Mouse (Mus musculus): ENCODE results near the gene Ints1.
"Not testable (repeated sequence)": the region's sequence is repeated elsewhere in the genome, so short reads cannot be mapped to it uniquely, and the experiment has no call there.

The Ints1 gene

DNA sequence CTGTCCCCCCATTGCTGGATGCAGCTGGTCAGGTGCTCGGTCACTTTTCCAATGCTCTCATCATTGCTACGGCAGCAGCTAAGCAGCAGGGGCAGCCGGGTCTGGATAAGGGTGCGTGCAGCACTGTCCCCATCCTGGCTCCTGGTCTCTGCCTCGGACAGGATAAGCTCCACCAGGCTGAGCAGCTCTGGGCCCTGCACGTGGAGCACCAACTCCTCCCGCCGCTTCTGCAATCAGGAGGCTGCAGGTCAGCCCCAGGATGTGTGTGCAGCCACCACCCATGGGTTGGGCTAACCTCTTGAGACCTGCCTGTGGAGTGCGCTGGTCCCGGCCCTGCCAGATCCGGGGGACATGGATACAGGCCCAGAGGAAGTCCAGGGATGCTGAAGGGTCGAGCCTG, 19.3 kb downstream of the Ints1 start:
- DNase-seq (ENCODE audit: low read depth, low spot score): no peak

DNA sequence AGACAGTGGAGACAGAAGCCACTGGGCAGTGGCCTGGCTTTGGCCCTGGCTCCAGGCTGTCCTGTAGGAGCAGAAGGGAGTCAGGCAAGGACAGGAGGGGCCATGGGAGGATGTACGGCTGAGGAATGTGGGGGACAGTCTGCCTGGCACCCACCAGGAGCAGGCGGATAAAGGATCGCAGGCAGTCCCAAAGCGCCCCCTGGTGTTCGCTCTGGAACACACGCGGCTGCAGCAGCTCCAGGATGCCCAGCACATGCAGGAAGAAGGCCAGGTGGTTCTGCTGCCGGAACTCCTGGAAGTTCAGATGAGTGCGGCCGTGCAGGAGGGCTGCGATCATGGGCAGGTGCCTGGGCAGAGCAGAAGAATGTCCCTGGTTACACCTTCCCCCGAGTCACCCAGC, 20.7 kb downstream of the Ints1 start:
- no peak for DNase-seq (ENCODE audit: low read depth, low spot score)

DNA sequence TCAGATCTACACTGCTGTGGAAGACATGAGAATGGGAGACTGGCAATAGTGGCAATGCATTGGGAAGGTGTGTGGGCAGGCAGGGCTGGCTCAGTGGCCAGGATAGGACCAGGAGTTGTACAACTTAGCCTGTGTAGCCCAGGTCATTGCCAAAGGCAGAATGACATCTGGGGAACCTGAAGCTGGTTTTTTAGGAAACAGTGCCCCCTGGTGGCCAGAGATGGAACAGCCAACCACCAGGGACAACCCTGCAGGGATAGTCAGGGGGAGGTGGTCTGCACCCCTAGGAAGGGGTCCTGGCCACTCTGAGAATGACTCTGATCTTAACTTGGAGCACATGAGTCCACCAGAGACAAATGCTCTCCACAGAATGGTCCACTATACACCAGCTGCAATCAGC, 24.9 kb downstream of the Ints1 start:
- DNase-seq (ENCODE audit: low read depth, low spot score): peak; percentile 45

DNA sequence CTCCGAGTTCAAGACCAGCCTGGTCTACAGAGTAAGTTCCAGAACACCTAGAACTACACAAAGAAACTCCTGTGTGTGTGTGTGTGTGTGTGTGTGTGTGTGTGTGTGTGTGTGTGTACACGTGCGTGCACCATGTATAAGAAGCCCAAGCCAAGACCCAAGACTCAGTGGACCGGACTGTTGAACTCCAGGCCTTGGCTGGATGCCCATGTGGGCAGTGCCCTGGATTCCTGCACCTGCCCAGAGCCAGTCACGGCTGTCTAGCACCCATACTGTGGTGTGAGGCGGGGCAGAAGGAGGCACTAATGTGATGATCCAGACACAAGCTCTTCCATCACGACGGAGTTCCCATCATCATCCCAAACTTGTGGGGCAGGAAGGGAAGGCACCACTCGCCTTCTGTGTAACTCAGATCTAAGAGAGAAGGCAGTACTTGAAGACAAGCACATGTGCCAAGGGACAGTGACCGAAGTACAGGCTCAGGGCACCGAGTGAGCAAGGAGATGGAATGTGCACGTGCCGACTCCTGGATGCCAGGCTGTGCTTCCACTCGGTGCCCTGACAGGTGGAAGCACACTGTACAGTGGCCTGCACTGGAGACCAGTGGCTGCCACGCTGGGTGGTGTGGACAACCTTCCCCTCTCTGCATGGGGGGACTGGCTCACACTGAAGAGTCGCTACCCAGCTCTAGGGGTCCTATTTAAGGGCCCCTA, 25.9 kb downstream of the Ints1 start:
- DNase-seq (ENCODE audit: low read depth, low spot score): no peak

DNA sequence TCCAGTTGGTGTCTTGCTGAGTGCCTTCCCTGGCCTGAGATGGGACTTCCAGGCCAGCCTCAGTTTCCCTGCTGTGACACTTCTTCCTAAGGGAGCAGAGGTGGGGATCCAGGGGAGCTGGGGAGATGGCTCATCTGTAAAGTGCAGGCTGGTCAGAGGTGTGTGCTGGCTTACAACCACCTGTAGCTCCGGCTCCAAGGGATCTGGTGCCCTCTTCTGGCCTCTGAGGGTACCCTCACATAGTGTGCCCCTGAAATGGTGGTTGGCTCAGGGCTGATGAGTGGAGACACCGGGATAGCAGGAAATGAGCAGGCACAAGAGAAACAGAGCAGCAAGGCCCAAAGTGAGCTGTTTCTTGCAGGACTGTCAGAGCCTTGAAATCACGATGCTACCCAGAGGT, 29.7 kb downstream of the Ints1 start:
- no peak for DNase-seq (ENCODE audit: low read depth, low spot score)

DNA sequence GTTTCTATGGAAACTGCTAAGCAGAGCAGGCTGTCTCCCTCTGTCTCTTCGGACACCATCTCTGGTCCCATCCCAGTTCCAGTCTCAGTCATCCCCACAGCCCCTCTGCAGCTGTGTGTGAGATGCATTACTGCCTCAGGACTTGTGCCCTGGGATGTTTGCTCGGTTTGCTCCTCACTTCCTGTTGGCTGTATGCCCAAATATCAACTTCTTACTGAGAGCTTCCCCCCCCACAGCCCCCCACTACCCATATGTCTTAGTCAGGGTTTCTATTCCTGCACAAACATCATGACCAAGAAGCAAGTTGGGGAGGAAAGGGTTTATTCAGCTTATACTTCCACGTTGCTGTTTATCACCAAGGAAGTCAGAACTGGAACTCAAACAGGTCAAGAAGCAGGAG, 32.8 kb downstream of the Ints1 start:
- not testable (repeated sequence) for DNase-seq (ENCODE audit: low read depth, low spot score)

DNA sequence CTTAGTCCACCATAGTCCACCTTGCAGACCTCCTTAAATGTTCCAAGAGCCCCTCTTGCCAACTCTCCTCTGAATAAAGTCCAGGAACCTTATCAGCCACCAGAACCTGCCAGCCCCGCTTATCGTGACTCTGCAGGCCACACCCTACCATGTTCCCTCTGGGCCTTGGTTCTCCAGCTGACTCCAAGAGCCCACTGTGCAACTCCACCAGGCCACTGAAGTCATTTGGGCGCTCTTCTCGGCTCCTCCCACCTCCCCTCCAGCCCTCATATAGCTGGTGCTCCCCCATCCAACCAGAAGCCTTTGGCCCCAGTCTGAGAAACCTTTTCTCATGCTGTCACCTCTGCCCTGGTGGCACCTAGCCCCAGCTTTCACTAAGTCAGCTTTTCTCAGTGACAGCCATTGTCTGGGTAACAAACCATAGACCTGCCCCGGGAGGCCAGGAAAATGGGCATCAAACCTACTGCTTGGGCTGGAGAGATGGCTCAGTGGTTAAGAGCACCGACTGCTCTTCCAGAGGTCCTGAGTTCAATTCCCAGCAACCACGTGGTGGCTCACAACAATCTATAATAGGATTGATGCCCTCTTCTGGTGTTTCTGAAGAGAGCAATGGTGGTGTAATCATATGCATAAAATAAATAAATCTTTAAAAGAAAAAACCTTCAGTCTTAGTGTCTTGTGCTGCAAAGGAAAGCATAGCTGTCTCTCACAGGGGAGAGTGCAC, 36.7 kb downstream of the Ints1 start:
- DNase-seq (ENCODE audit: low read depth, low spot score): no peak

DNA sequence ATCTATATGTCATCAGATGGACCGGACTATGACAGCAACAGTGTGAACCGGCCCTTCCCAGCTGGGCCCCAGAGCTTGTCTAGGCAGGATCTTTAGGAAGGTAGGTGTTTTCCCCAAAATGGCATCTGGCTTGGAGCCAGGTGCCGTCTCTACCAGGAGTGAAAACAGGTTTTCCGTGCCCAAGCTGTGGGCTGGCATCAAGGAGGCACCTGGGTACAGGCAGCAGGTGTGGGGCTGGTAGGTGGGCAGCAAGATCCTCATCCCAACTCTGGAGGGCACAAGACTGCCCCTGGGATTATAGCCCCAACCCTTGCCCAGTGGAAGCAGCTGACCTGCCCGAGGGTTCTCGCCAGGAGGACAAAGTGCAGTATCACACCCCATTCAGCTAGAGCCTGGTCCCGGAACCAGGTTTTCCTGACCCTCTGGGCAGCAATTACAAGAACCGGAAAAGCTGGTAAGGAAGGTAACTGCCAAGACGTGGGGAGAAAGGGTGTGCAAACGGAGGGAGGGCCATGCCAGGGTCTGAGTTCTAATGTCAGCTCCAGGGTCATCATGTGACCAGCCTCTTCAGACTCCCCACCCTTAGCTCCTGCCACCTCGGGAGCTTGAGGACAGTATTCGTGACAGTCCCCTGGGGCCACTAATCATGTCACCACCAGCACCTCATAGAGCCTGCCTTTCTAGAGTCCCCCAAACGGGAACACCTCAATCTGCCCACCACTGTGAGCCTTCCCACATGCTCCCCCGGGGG, 37.5 kb downstream of the Ints1 start:
- no peak for DNase-seq (ENCODE audit: low read depth, low spot score)

DNA sequence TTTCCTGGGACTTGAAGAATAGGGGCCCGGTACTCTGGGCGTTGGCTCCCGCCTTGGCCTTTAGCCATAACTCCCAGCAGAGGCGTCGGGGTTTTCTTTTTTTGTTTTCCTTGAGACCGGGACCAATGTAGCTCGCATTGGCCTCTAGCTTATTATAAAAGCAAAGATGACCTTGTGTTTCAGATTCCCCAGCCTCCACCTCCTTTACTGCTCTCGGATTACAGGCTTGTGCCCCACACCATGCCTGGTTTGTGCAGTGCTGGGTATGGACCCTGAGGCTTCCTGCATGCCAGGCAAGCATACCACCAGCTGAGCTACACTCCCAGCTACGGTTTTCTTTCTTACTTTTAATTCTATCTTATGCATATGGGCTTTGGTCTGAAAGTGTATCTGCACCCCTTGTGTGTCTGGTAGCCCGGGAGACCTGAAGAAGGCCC, 39.0 kb downstream of the Ints1 start:
- no peak for DNase-seq (ENCODE audit: low read depth, low spot score)

DNA sequence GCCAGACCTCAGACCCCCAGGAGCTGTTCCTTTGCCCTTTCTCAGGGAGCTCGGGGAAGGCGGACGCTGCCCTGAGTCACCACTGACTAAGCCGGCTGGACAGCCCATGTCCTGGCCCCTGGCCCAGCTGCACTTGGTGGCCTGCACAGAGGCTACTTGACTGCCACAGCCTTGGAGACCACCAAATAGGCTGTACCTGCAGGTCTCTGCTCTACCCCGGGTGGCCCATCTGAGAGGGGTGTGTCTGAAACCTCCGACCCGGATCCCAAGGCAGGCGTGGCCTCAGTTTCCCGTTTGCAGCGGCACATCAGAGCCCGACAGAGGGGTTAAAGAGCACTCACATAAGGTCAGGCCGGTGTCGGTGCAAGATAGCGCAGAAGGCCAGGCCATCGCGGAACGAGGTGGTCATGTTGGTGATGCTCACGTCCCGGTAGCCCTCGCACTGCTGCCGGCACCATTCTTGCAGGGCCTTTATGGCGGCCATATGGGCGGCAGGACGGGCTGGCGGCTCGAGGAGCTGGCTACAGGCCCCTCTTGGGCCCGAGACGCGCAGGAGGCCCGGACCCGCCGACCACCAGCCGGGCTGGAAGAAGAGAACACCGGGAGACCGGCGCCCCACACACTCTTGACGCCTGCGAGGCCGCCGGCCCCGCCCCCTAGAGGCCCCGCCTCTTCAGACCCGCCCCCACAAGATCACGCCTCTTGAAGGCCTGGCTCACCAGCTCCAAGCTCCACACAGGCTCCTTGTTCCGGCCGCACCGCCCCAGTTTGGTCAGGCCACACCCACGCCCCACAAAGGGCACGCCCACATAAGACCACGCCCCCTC, 39.6 kb downstream of the Ints1 start, which contains the start of gene Micall2:
Gene Micall2, minus strand, starts transcription at position 660 of the 827 bp plus-strand sequence.
- peak; percentile 95 for DNase-seq (ENCODE audit: low read depth, low spot score)

DNA sequence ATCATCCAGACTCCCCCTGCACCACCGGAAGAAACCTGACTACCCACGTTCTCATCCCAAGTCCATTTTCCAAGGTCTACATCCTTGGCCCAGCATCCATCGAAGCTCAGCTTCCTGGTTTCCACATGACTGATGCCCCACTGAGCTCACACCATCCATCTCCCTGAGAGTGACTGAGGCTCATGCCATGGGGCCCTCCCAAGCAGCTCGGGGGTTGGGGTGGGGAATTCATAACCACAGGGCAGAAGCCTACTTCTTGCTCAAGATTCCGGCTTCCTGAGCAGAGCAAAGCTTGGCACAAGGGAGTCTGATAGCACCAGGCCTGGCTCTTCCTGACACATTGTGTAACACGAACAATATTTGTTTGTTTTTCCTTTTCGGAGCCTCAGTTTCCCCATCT, 40.7 kb downstream of the Ints1 start:
- DNase-seq (ENCODE audit: low read depth, low spot score): no peak

DNA sequence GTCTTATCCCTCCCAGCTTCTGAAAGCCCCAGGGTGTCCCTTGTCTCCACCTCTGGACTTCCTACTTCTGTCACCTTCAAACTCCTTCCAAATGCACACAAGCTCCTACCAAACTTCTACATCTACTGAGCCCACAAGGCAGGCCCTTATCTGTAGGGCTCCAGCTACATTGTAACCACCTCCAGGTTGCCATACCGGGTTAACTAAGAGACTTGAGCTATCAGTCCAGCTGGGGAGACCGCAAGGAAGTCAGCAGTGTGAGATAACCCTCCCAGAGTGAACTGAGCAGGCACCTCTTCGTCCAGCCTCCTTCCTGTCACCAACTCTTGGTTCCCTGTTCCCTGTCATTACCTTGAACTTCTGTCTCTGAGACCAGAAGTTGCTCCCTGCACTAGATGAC, 41.5 kb downstream of the Ints1 start:
- no peak for DNase-seq (ENCODE audit: low read depth, low spot score)

DNA sequence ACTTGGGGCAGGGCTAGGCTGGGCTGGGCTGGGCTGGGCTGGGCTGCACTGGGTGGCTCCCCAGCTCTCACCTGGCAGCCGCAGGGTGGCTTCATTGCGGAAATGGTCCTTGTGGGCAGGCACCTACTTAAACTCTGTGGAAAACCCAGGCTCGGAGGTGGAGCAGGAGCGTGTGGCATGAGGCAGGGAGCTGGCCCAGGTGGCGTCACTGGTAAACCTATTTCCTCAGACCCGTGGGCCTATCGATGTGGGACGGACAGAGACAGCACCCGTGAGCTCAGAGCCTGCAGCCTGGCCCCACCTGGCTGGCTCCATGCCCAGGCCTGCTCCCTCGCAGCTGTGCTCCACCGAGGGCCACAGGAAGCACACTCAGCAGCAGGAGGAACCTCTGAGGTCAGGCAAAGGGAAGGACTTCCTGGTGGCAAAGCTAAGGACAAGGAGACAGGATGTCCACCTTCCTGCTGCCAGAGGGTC, 42.8 kb downstream of the Ints1 start:
- no peak for DNase-seq (ENCODE audit: low read depth, low spot score)

DNA sequence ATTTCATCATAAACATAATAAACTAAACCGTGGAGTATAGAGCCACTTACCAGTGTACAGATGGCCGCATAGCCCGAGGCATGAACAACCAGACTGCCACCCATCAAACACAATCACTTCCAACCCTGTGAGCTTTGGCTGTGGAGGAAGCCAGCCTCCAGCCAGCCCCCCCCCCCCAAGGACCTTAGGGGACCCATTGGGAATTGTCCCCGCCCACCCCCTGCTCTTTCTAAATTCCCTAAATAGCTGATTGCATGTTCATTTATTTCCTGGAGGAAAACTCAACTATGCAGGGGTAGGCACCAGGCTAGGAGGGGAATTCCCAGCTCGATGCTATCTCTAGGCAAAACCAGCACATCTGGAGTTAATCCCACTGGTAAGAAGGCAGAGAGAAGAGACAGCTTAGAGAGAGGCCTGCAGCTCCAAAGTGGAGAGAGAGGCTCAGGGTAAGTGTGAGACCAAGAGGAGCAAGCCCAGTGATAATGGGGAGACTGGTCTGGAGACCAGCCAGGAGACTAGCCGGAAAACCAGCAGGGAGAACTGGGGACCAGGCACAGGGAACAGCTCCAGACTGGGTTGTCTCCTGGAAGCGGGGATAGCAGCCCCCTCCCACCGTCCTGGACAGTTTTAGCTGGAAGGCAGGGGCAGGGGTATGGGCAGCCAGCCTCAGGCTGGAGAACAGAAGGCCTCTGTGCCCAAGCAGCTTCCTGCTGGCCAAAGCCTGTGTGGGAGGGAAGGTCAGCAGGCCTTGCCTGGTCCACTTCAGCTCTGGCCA, 44.6 kb downstream of the Ints1 start:
- no peak for DNase-seq (ENCODE audit: low read depth, low spot score)

DNA sequence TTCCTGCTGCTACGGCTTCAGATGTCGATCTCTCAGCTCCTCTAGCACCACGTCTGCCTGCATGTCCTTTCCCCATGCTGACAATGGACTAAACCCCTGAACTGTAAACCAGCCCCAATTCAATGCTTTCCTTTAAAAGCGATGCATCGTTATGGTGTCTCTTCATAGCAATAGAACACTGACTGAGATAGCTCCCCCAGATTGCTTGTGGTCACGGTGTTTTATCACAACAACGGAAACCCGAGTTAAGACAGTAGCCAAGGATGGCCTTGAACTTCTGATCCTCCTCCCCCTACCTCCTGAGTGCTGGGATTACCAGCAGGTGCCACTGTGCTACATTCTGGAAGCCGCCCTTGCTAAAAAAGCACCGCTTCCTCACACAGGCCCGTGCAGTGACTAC, 48.2 kb downstream of the Ints1 start:
- no peak for DNase-seq (ENCODE audit: low read depth, low spot score)

DNA sequence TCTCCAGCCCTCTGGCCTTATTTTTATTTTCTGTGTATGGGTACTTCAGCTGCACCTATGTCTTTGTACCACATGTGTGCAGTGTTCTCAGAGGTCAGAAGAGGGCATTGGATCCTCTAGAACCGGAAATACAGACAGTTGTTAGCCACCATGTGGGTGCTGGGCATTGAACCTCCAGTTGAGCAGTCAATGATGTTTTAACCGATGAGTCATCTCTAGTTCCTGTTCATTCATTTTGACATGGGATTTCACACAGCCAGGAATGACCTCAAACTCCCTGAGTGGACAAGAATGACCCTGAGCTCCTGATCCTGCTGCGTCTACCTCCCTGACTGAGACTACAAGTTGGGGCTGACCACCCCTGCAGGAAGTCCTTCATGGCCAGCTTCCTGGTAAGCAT, 49.3 kb downstream of the Ints1 start:
- DNase-seq (ENCODE audit: low read depth, low spot score): no peak

DNA sequence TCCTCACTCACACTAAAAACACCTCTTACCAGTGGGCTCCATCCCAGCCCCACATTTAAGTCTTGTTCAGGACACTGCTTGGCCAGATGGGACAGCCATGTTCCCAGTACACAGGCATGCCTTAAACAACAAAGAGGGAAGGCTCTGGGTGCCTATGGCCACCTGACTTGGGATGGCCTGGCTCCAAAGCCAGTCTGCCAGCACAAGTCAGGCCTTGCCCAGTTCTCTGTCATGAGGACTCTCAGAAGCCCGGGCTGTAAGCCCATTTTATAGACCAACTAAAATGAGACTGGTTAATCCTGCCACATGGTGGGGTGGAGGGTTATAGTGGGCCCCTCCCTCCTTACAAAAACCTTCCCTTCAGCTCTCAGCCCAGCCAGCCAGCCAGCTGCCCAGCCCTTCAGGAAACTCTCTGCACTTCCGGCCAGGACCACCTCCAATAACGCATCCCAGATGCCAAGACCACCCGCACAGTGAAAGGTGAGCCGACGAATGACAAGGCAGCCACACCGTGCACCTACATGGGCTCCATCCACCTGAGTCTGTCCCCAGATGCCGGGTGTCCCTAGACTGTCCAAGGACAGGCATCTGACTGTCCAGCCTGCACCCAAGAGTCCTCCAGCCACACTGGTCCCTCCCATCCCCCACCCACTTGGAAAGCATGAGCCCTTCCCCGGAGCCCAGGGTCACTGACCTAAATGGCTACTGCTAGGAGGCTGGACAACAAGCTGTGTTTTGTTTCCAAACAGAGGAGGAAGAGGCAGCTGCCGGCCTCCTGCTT, 50.9 kb downstream of the Ints1 start:
- no peak for DNase-seq (ENCODE audit: low read depth, low spot score)

DNA sequence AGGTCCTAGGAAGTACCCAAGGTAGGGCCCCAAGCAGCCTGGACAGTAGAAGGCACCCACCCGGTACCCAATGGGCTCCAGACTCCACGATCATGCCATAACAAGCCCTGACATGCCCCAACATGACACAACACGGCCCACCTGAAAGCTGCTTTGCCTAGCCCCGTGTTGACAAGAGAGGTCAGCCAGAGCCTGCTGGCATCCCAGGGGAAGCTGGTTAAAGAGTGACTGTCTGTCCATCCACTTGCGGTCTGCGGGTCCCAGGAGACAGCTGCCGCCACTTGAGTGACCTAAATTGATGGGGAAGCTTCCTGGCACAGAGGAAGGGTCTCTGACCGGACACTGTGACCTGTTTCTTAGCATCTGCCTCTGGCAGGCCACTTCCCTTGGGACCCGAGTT, 52.4 kb downstream of the Ints1 start:
- DNase-seq (ENCODE audit: low read depth, low spot score): no peak

DNA sequence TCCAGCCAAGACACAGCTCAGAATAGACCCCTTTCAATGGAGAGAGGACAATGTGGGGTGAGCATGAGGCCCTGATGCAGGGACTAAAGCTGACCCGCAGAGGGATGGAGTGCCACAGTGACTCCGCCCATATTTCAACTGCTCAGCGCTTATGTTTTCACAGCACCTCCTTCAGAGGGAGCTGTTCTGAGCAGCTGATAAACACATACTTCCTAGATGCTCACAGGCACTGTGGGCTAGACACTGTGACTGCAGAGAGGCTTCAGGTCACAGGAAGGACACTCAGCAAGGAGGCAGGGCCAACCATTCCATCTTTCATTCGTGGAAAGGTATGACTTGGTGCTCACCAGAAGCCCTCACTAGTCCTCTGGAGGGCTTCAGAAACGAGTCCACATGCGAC, 52.8 kb downstream of the Ints1 start:
- no peak for DNase-seq (ENCODE audit: low read depth, low spot score)

DNA sequence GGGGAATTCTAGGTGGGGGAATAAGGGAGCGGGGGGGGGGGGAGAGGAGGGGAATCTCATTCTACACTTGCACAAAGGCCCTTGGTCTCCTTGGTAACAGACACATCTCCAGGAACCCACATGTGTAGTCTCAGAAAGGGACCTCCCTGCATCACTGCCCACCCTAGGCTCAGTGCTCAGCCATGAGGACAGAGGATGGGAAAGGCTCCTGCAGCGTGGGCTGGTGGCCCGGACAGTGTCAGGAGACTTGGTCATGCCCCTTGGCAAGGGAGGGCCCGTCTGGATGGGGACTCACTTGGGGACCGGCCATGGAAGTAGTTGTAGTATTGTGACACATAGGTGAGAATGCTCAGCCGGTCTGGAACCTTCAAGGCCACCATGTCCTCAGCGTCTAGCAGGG, 56.5 kb downstream of the Ints1 start:
- no peak for DNase-seq (ENCODE audit: low read depth, low spot score)
